Mouse (Mus musculus): ENCODE data around the gene Hdlbp. TPM values are rescaled to one million over a fixed set of nuclear protein-coding genes. Genes with fewer than 3 reads are reported as not detected.
A peak's percentile ranks its signal among the peaks of the same experiment; 100 is the strongest.

Gene Hdlbp
- polyA plus RNA-seq, 1 experiment = 579 TPM

DNA sequence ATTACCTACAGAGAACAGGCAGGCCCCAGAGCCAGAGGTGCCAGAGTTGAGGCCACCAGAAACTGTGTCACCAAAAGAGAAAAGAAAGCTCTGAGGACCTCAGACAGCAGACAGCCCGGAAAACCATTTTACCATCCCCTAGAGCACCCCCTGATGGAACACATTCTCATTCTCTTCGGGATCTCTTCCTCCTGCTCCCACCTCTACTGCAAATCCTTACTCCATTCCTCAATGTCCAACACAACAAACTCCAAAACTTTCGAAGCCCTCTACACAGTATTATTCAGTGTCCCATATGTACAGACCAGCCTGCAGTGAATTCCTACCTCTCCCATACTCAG, 32.8 kb downstream of the Hdlbp start:
- Histone ChIP-seq H3K4me3 (ENCODE audit: insufficient read depth, low read length) (peak overlapping the region; percentile 93), H3K4me1 (ENCODE audit: control insufficient read depth, insufficient read depth, low read length) (peaks cover 10% of the 10 kb centered on the region; the same call in 1 of the 2 replicates), H3K27ac (ENCODE audit: insufficient read depth, low read length) (peak overlapping the region; percentile 91)
- TF ChIP-seq POLR2A (IDR thresholded peaks at IDR 0.05; ENCODE audit: low read depth, low read length) (no peak; the same call in 1 of the 2 replicates), CTCF (IDR thresholded peaks at IDR 0.05; ENCODE audit: borderline replicate concordance, insufficient read depth, low read length) (no peak)

DNA sequence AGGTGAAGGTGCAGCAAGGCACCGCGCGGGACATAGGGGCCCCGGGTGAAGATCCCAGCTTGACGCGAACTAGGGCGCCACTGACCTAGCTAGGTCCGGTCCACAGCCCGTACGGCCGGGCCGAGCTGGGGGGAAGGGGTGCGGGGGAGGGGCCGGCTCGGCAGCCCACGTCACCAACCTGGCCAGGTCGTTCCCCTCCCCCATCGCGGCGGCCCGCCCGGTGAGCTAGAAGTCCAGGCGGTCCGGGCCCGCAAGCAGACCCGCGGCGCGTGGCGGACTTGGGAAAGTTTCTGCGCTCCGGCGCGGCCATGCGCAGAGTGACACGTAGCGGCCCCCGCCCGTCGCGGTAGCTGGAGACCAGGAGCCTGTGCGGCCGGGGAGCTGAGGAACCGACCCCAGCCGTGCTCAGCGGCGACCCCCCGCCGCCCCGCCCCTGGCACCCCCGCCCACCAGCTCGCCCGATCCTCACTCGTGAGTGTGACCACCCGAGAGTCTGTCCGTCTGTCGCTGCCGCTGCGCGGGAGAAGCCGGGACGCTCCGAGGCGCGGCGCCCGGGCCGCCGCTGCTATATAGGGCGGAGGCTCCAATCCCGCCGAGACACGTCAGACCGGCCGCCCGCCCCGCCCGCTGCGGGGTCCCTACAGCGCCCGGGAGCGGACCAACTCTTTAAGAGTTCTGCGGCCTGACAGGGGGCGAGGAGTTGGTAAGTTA, 33.3 kb downstream of the Hdlbp start:
- peak overlapping the region; percentile 93 for H3K4me3 ChIP-seq (ENCODE audit: insufficient read depth, low read length)
- TF ChIP-seq POLR2A (IDR thresholded peaks at IDR 0.05; ENCODE audit: low read depth, low read length) (peak; percentile 94), CTCF (IDR thresholded peaks at IDR 0.05; ENCODE audit: borderline replicate concordance, insufficient read depth, low read length) (no peak)
- peaks cover 10% of the 10 kb centered on the region; the same call in 1 of the 2 replicates for H3K4me1 ChIP-seq (ENCODE audit: control insufficient read depth, insufficient read depth, low read length)
- peak overlapping the region; percentile 91 for H3K27ac ChIP-seq (ENCODE audit: insufficient read depth, low read length)

DNA sequence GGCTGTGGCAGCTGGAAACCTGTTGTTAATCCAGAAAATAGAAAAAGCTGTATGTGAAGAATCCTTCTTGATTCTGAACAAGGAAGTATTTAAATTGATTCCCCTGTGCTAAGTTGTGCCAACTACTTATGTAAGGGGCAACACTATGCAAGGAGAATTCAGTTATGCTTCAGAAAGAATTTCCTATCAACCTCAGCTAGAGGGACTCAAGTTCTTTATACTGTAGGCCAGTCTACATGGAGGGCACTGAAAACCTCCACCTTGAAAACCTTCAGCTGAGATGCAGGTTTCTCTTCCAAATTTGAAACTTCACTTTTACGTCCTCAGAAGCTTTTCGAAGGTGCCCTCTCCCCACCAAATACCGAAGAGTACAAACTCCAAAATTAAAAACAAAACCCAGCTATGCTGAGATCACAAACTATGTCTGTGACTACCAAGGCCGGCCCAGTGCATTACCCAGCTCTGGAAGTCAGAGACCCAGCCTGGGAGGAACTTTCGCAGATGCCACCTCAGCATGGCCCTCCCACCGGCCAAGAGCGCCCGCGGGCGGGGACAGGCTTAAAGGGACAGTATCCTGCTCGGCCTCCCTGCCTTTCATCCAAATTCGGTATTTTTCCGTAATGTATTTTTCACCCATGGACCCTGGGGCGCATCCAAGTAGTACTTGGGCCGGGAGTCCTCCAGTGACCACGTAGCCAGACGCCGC, 34.1 kb downstream of the Hdlbp start:
- Histone ChIP-seq H3K27ac (ENCODE audit: insufficient read depth, low read length) (peak overlapping the region; percentile 90), H3K4me1 (ENCODE audit: control insufficient read depth, insufficient read depth, low read length) (peaks cover 10% of the 10 kb centered on the region; the same call in 1 of the 2 replicates), H3K4me3 (ENCODE audit: insufficient read depth, low read length) (peak overlapping the region; percentile 93)
- TF ChIP-seq POLR2A (IDR thresholded peaks at IDR 0.05; ENCODE audit: low read depth, low read length) (peak; percentile 60), CTCF (IDR thresholded peaks at IDR 0.05; ENCODE audit: borderline replicate concordance, insufficient read depth, low read length) (no peak)

DNA sequence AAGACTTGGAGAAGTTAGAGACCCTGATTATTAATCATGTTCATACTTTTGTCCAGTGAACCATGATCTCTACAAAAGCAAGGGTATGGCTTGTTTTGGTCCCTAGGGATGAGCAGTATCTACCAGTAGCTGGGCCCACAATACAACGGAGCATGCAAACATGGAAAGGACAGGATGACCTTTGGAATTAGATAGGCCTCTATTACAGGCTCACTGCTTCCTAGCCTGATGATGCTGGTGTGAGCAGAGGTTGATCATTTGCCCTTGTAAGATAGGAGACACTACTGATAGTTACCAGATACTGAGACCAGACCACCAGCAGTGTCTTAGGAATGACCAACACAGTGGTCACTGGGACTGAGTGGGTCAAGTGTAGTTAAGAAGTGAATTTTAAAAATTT, 39.3 kb downstream of the Hdlbp start:
- TF ChIP-seq POLR2A (IDR thresholded peaks at IDR 0.05; ENCODE audit: low read depth, low read length) (no peak), CTCF (IDR thresholded peaks at IDR 0.05; ENCODE audit: borderline replicate concordance, insufficient read depth, low read length) (no peak)
- H3K27ac ChIP-seq (ENCODE audit: insufficient read depth, low read length) = no peak overlapping the region
- no peak overlapping the region for H3K4me3 ChIP-seq (ENCODE audit: insufficient read depth, low read length)
- peaks cover 3% of the 10 kb centered on the region; the same call in 1 of the 2 replicates for H3K4me1 ChIP-seq (ENCODE audit: control insufficient read depth, insufficient read depth, low read length)

DNA sequence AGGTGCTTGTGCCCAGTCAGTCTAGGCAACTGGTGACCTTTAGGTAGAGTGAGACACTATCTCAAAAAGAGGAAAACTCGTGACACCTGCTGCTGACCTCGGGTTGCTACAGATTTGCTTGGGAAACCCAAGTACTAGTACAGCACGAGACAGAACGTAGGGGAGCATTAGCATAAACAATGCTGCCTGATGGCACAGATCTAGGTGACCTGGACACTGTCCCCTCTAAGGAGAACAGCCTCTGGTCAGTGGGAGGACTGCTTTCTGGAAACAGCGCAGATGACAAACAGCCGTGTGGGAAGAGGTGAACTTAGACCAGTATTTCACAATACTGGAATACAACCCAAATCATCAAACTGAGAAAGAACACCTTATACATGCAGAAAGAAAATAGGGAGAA, 46.5 kb downstream of the Hdlbp start:
- H3K4me1 ChIP-seq (ENCODE audit: control insufficient read depth, insufficient read depth, low read length) = no peaks in the 10 kb centered on the region
- no peak overlapping the region for H3K27ac ChIP-seq (ENCODE audit: insufficient read depth, low read length)
- TF ChIP-seq POLR2A (IDR thresholded peaks at IDR 0.05; ENCODE audit: low read depth, low read length) = no peak
- TF ChIP-seq CTCF (IDR thresholded peaks at IDR 0.05; ENCODE audit: borderline replicate concordance, insufficient read depth, low read length) = no peak
- H3K4me3 ChIP-seq (ENCODE audit: insufficient read depth, low read length) = no peak overlapping the region

DNA sequence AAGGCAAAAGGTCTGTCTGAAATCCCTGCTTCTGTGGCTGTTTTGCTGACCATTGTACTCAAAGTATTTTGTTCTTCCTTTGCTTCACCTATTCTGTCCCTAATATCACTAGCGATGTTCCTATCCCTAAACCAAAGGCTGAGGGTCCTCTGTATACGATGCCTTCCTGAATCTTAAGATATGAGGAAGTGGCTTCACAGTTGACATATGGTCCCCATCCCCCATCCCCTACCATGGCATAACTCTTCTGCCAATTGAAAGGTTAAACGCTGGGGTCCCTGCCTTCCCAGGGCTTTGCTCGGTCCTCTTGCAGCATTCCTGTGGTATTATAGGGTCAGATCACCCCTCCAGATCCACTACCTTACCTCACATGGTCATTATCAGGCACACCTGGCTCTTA, 75.2 kb downstream of the Hdlbp start:
- no peaks in the 10 kb centered on the region for H3K4me1 ChIP-seq (ENCODE audit: control insufficient read depth, insufficient read depth, low read length)
- H3K27ac ChIP-seq (ENCODE audit: insufficient read depth, low read length) = no peak overlapping the region
- TF ChIP-seq POLR2A (IDR thresholded peaks at IDR 0.05; ENCODE audit: low read depth, low read length) (no peak), CTCF (IDR thresholded peaks at IDR 0.05; ENCODE audit: borderline replicate concordance, insufficient read depth, low read length) (no peak)
- H3K4me3 ChIP-seq (ENCODE audit: insufficient read depth, low read length) = no peak overlapping the region

DNA sequence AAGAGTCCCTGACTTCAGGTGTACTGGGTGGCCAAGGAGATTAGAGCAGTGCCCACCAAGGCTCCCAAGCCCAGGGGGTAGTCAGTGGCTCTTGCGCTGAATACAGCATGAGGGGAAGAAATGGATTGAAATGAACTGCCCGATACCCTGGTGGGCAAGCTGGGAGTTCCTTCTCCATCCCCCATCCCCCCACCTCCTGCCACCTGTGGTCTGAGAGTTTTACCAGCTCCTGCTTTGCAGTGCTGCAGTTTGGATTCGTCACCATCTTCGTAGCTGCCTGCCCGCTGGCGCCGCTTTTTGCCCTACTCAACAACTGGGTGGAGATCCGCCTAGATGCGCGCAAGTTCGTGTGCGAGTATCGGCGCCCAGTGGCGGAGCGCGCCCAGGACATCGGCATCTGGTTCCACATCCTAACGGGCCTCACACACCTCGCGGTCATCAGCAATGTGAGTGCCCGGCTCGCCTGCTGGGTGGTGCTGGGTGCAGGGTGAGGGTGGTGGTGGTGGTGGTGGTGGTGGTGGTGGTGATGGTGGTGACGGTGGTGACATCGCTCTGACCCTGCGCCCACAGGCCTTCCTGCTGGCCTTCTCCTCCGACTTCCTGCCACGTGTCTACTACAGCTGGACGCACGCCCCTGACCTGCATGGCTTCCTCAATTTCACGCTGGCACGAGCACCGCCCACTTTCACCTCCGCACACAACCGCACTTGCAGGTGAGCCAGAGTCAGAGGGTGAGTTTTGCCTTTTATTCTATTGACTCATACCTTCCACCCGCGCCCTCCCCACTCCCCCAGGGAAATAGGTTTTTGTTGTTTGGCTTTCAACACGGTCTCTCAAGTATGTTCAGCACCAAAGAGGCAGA, 77.2 kb downstream of the Hdlbp start:
- no peak overlapping the region for H3K4me3 ChIP-seq (ENCODE audit: insufficient read depth, low read length)
- no peaks in the 10 kb centered on the region for H3K4me1 ChIP-seq (ENCODE audit: control insufficient read depth, insufficient read depth, low read length)
- TF ChIP-seq POLR2A (IDR thresholded peaks at IDR 0.05; ENCODE audit: low read depth, low read length) (no peak), CTCF (IDR thresholded peaks at IDR 0.05; ENCODE audit: borderline replicate concordance, insufficient read depth, low read length) (no peak)
- no peak overlapping the region for H3K27ac ChIP-seq (ENCODE audit: insufficient read depth, low read length)

DNA sequence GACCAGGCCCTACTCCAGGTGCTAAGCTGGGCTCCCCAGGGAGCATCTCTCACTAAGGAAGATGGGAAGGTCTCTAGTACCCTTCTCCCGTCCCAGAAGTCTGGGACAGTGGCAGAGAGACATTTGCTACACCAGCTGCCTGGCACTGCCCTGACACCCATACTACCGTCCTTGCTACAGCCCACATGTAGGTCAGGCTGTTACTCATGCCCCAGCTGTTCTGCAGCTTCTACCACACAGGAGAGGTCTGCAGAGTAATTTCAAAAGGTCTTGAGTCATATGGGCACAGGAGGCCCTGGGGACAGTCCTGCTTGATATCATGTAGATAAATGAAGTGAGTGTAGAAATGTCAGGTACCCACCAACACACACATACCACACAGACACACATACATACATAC, 89.7 kb downstream of the Hdlbp start:
- TF ChIP-seq POLR2A (IDR thresholded peaks at IDR 0.05; ENCODE audit: low read depth, low read length) = no peak
- no peak for TF ChIP-seq CTCF (IDR thresholded peaks at IDR 0.05; ENCODE audit: borderline replicate concordance, insufficient read depth, low read length)
- no peak overlapping the region for H3K4me3 ChIP-seq (ENCODE audit: insufficient read depth, low read length)
- no peak overlapping the region for H3K27ac ChIP-seq (ENCODE audit: insufficient read depth, low read length)
- H3K4me1 ChIP-seq (ENCODE audit: control insufficient read depth, insufficient read depth, low read length) = no peaks in the 10 kb centered on the region

DNA sequence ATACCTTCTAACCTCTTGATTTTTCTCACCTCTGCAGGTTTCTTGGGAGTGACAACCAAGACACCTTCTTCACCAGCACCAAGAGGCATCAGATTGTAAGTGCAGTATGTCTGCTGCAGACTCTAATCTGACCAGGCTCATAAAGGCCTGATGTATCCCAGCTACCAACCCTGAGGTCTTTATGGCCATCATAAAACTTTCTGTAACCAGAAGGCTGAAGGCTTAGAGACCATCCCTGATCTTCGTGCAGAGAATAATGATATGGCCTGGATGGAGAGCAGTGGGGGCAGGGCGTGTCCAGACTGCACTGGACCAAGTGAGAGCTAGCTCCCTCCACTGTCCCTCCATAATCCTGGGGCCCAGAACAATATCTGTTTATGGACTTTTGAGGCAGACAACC, 91.4 kb downstream of the Hdlbp start:
- Histone ChIP-seq H3K27ac (ENCODE audit: insufficient read depth, low read length) (no peak overlapping the region), H3K4me1 (ENCODE audit: control insufficient read depth, insufficient read depth, low read length) (no peaks in the 10 kb centered on the region), H3K4me3 (ENCODE audit: insufficient read depth, low read length) (no peak overlapping the region)
- TF ChIP-seq CTCF (IDR thresholded peaks at IDR 0.05; ENCODE audit: borderline replicate concordance, insufficient read depth, low read length) (no peak), POLR2A (IDR thresholded peaks at IDR 0.05; ENCODE audit: low read depth, low read length) (no peak)

Measured in embryonic fibroblast, embryonic 13.5 days (primary cell).